Mouse (Mus musculus) kidney, postnatal 25 days (tissue): Measurements from ENCODE around the gene Gm9903.

Experiments used
- DNase-seq, 2 experiments: peaks; one replicate each; pipeline ENCODE4 v3.0.0; 2021; ENCODE audit warnings: mixed read lengths in 2 of 2

Gm9903 gene

GRCm38 (mm10) chr5:33629301-33629987 lies at the start of gene Gm9903, which contains the start of gene Fam53a:
Gm9903 (plus strand) TSS chr5:33629925.
Fam53a (minus strand) TSS chr5:33629635.
- DNase-seq, result peak; percentile 100

DNA sequence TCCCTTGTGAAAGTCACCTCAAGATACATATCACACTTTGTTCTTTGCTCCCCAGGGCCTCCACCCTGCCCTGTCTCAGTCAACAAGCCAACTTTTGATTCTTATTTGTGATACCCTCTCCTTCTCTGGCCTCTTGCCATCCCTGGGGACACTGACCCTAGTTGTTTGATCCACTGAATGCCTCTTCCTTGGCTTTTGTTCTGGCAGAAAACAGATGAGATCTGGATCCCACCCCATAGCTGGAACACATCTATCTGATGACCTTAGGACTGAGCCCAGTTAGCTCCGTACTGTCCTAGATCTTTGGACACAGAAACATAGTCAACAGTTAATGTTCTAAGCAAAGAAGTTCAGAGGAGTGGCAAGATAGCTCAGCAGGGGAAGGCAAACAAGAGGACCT lies 49.4 kb upstream of the Gm9903 start:
- DNase-seq, result no peak

GRCm38 (mm10) chr5:33587498-33588058 lies 42.1 kb upstream of the Gm9903 start:
- DNase-seq, result no peak

- no peak for DNase-seq
These were observed 41.7 kb upstream of the Gm9903 start for GRCm38 (mm10) chr5:33588066-33588465.

- peak; percentile 71 to 77 for DNase-seq
These were observed 40.4 kb upstream of the Gm9903 start for GRCm38 (mm10) chr5:33589221-33589888.

GRCm38 (mm10) chr5:33593620-33594019 lies 36.1 kb upstream of the Gm9903 start:
- no peak for DNase-seq

- DNase-seq, result no peak
These were observed 24.4 kb upstream of the Gm9903 start for GRCm38 (mm10) chr5:33605314-33605713.

GRCm38 (mm10) chr5:33606631-33607030 lies 23.1 kb upstream of the Gm9903 start:
- DNase-seq, result no peak

DNA sequence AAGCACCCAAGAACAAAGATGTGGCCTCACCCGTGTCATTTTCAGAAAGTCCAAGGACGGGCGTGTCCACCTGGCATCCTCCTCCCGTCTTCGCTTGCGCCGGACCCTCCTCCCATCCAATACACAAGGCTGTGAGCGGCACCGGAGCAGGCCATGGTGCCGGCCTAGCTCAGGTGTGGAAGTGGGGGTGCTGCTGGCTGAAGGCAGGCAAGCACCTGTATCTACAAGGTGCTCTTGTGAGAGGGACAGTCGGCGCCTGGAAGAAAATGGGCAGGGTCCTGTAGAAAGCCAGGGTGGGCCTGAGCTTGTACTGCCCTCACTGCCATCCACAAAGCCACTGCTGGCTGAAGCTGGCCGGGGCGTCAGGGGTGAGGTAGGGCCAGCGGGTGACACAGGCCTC lies 22.3 kb upstream of the Gm9903 start:
- no peak for DNase-seq

DNA sequence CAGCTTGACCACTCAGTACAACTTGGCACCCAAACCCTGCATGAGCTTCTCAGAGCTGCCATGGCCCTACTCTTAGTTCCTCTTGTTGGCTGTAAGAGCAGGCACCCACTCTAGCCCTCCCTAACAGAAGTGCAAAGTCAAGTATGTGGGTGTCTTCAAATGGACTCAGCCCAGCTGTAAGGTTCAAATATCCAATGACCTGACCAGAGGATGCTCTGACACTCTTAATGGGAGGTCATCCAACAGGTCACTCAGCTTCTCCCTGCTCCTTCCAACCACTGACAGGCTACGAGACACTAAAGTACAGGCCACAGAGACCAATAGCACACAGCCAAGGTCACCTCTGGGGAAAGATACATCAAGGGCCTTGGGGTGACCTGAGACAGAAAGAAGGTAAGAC lies 20.5 kb upstream of the Gm9903 start:
- DNase-seq, result no peak

DNA sequence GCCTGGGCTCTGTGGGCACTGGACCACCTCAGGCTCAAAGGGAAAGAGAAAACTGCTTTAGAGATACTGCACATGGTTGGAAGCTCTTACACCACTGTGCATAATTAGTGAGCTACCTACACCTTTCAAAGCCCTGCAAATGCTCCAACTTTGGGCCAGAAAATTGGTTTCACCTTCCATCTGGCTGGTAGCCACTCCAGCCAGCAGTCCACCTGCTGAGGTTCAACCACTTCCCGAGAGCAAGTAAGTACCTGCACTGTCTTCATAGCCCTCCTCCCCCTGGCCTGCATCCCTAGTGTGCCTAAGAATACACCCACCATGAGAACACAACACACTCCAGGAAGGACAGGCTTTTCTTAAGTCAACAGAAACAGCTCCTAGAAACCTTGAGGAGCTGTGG lies 17.9 kb upstream of the Gm9903 start:
- no peak for DNase-seq

DNA sequence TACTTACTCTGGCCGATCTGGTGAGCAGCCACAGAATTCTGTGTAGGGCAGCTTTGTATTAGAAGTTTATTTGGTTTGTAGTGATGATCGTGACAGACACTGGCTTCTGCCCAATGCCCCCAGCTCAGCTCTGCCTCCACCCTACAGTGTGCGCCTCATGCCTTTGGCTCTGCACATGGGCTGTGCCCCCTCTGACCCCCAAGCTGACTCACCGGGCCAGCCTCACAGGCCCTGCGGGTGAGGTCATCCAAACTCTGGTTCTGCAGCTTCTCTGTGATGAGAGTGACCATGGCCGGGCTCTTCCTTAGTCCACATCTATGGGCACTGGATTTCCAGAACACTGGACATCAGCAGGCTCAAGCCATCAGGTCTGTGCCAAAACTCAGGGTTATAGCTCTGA lies 15.3 kb upstream of the Gm9903 start:
- no peak for DNase-seq

DNA sequence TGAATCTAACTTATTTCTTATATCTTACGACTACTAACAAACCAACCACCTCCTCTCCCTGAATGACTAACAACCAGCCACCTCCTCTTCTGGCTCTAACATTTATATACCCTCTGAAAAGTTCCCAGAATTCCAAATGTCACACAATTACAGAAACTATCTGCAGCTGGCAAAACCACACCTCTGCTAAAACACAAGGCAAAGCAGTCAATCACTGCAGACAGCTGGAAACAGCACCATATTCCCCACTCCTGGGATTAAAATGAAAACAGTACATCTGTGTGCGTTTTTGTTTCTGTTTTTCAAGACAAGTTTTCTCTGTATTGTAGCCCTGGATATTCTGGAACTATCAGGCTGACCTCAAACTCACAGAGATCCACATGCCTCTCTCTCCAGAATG lies 7.1 kb upstream of the Gm9903 start:
- DNase-seq, result no peak

GRCm38 (mm10) chr5:33623766-33624165 lies 6.0 kb upstream of the Gm9903 start:
- no peak for DNase-seq

DNA sequence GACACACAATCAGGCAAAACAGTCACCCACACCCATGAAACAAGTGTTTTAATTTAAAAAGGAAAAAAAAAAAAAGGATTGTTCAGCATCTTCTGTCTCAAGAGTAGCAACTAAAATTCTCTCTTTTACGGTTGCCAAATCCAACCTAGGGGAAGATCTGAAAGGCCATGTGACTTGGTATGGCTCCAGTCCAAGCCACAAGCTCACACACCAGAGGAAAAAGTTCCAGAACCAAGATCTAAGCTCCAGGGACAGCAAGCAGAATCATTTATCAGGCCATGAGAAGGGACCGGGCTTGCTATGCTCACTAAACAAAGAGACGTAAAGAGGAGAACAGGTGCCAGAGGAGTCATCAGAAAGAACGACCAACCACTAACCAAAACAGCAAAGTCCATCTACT lies 1.8 kb upstream of the Gm9903 start:
- DNase-seq, result peak; percentile 51 to 54

DNA sequence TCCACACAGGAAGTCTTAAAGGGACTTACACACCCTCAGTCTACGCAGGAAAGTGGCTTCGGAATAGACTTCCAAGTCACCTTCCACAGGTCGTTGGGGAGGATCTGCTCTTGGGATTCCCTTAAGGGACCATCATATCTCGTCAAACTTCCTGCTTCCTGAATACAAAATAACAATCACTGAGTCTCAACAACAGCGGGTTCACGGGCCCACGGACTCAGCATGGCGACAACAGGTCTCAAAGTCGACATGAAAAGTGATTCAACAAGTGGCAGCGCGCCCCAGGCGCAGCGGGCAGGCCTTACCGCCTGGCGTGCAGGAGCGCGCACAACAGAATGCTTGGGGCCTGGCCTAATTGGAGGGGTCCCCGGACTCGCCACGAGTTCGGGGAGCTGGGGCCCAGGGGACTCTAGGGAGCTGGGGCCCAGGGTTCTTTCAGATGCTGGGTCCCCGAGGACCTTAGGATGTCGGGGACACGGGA lies 865 bp upstream of the Gm9903 start:
- peak; percentile 35 to 72 for DNase-seq

DNA sequence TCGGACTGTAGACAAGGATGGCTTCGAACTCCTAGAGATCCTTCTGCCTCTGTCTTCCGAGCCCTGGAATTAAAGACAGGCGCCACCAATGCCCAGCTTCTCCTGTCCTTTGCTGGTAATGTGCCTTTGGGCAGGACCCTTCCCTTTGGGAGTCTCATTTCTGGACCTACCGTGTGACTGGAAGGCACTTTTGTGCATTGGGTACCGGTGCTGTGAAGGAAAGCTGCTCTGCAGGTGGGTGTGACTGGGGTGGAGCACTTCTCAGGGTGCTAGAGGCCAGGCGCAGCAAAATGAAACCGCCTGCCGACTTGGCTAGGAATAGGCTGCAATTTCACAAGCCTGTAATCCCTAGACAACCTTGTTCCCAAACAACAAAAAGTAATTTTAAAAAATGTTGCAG lies 336 bp downstream of the Gm9903 start:
- DNase-seq, result peak; percentile 24 to 70

- DNase-seq, result peak in 1 of 2 experiments; percentile 42
These were observed 890 bp downstream of the Gm9903 start for GRCm38 (mm10) chr5:33630615-33631014.

DNA sequence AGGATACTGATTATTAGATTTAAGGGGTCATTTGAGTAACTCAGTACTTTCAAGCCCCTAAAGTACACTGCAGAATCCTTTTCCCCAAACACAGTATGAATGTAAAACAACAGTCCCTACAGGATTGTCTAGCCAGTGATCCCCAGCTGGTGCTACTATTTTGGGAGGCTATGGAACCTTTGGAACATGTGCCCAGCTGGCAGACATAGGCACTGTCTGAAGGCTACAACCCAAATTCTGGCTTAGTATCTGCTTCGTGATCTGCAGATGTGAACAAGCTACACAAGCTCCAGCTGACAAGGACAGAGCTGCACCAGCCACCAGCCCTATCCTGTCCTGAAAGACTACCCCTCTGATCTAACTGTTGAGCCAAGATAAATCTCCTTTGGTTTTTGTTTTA lies 2.8 kb downstream of the Gm9903 start:
- DNase-seq, result no peak

- no peak for DNase-seq
These were observed 5.6 kb downstream of the Gm9903 start for GRCm38 (mm10) chr5:33635361-33635760.

DNA sequence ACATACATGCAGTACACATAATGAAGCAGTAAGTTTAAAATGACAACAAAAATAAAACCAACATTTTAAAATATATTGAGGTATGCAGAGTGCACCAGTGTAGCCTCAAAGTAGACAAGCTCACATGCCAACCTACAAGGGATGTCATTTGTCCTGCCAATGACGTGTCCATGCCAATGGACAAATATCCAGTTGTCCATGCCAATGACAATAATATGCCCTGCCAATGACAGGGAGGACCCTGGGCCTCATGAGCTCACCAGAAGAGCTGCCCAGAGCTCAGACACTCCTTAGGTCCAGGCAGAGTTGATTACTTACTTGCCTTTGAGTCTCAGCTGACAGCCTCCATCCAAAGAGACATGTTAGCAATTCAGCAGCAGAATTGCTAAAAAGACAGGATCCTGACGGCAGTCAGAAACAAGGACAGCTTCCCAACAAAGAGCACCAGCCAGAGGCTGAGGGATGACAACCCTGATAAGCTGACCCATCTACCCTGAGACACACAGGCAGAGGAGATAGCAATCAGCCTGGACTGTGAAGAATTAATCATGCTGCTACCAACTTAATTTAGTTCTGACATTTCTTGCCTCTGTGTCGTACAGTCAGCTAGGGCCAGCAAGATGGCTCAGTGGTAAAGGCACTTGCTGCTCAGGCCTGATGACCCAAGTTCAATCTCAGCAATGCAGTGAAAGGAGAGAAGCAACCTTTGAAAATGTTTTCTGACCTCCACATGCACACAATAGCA lies 8.1 kb downstream of the Gm9903 start:
- no peak for DNase-seq

- no peak for DNase-seq
These were observed 9.1 kb downstream of the Gm9903 start for GRCm38 (mm10) chr5:33638826-33639225.

GRCm38 (mm10) chr5:33640652-33641051 lies 10.9 kb downstream of the Gm9903 start:
- peak; percentile 51 to 62 for DNase-seq
